Mouse (Mus musculus) CH12.LX (cell line): Measurements from ENCODE around the gene Bmpr1a. TPM values are rescaled to one million over a fixed set of nuclear protein-coding genes. Genes with fewer than 3 reads are reported as not detected.

ENCODE experiments used
- DNase-seq: peaks from one replicate; pipeline ENCODE4 v3.0.0-alpha.2; 2013; ENCODE audit errors: extremely low read depth
- H3K27ac ChIP-seq: 2 replicates; pipeline ENCODE4 v1.5.1; 2012; ENCODE audit warnings: low read depth, mild to moderate bottlenecking, control low read depth, moderate library complexity; ENCODE audit not compliant: insufficient read depth
- H3K27me3 ChIP-seq: replicated peaks from 2 replicates; pipeline ENCODE3; 2012; ENCODE audit warnings: inconsistent platforms
- H3K36me3 ChIP-seq, 2 experiments: replicated peaks in 1 of 2; 2 replicates each; pipeline versions ENCODE3 to v1.6.1; 2012; ENCODE audit warnings: inconsistent platforms in 1 of 2, low read length in 1 of 2, mild to moderate bottlenecking in 1 of 2, mixed read lengths in 1 of 2, moderate library complexity in 1 of 2; ENCODE audit not compliant: control insufficient read depth in 1 of 2, insufficient read depth in 1 of 2
- H3K4me1 ChIP-seq, 2 experiments: 2 replicates each; pipeline ENCODE4 v1.6.1; 2012; ENCODE audit warnings: inconsistent platforms in 1 of 2, moderate library complexity in 1 of 2; ENCODE audit not compliant: insufficient read depth in 2 of 2, control insufficient read depth in 1 of 2
- H3K4me2 ChIP-seq: 2 replicates; pipeline ENCODE4 v1.6.1; 2012; ENCODE audit warnings: low read depth, mild to moderate bottlenecking, control low read depth; ENCODE audit not compliant: poor library complexity, insufficient read depth, severe bottlenecking
- H3K4me3 ChIP-seq, 3 experiments: fragments of 150-350 bp in 1 of 3; sonication (generic) in 1 of 3; replicated peaks in 1 of 3; 2 replicates each; pipeline versions ENCODE3 to v1.5.1; 2011 to 2012; ENCODE audit warnings: low read depth in 2 of 3, low read length in 2 of 3, mild to moderate bottlenecking in 2 of 3, moderate library complexity in 2 of 3, control low read depth in 1 of 3, improper control_type of control experiment in 1 of 3, inconsistent platforms in 1 of 3, mixed read lengths in 1 of 3; ENCODE audit not compliant: poor library complexity in 1 of 3
- H3K79me2 ChIP-seq: replicated peaks from 2 replicates; pipeline ENCODE4 v1.6.1; 2012; ENCODE audit warnings: mild to moderate bottlenecking, moderate library complexity; ENCODE audit not compliant: control insufficient read depth, poor library complexity, insufficient read depth, severe bottlenecking; ENCODE audit errors: extremely low read depth
- H3K9ac ChIP-seq: 2 replicates; pipeline ENCODE4 v1.6.1; 2012; ENCODE audit warnings: low read depth, mild to moderate bottlenecking, control low read depth, moderate library complexity; ENCODE audit not compliant: insufficient read depth
- H3K9me3 ChIP-seq: replicated peaks from 2 replicates; pipeline ENCODE3; 2012; ENCODE audit warnings: low read length, inconsistent platforms, mixed read lengths
- BHLHE40 ChIP-seq: IDR thresholded peaks from 2 replicates; pipeline ENCODE4 v1.6.1; 2011; ENCODE audit warnings: mild to moderate bottlenecking, low read depth, low read length, improper control_type of control experiment
- CHD1 ChIP-seq: IDR thresholded peaks from 2 replicates; pipeline ENCODE4 v1.6.1; 2012; ENCODE audit warnings: low read depth, low read length, improper control_type of control experiment, inconsistent platforms
- CHD2 ChIP-seq: IDR thresholded peaks from 2 replicates; pipeline ENCODE4 v1.6.1; 2011; ENCODE audit warnings: low read length, improper control_type of control experiment
- CTCF ChIP-seq, 2 experiments: IDR thresholded peaks in 1 of 2; conservative IDR thresholded peaks in 1 of 2; 2 replicates each; pipeline ENCODE4 v1.5.1; 2011 to 2012; ENCODE audit warnings: low read depth in 2 of 2, low read length in 2 of 2, improper control_type of control experiment in 1 of 2, inconsistent platforms in 1 of 2, mild to moderate bottlenecking in 1 of 2, moderate library complexity in 1 of 2
- E2F4 ChIP-seq: IDR thresholded peaks from 2 replicates; pipeline ENCODE4 v1.6.1; 2011; ENCODE audit warnings: low read depth, low read length, improper control_type of control experiment; ENCODE audit not compliant: insufficient replicate concordance
- ETS1 ChIP-seq: conservative IDR thresholded peaks from 2 replicates; pipeline ENCODE4 v1.6.1; 2012; ENCODE audit warnings: low read depth, mild to moderate bottlenecking, inconsistent platforms, low read length, improper control_type of control experiment, moderate library complexity
- GABPA ChIP-seq: IDR thresholded peaks from 2 replicates; pipeline ENCODE4 v1.6.1; 2012; ENCODE audit warnings: low read depth, low read length, improper control_type of control experiment, inconsistent platforms; ENCODE audit not compliant: insufficient replicate concordance
- HCFC1 ChIP-seq: IDR thresholded peaks from 2 replicates; pipeline ENCODE4 v1.6.1; 2012; ENCODE audit warnings: low read depth, mild to moderate bottlenecking, inconsistent platforms, low read length, improper control_type of control experiment
- IRF4 ChIP-seq: IDR thresholded peaks from 2 replicates; pipeline ENCODE4 v1.6.1; 2014; ENCODE audit warnings: low read depth, mild to moderate bottlenecking, inconsistent platforms, low read length, improper control_type of control experiment
- JUN ChIP-seq: IDR thresholded peaks from 2 replicates; pipeline ENCODE4 v1.6.1; 2011; ENCODE audit warnings: low read depth, mild to moderate bottlenecking, low read length, improper control_type of control experiment, moderate library complexity; ENCODE audit not compliant: insufficient read depth
- JUND ChIP-seq: conservative IDR thresholded peaks from 2 replicates; pipeline ENCODE4 v1.6.1; 2011; ENCODE audit warnings: low read depth, low read length, improper control_type of control experiment
- KAT2A ChIP-seq: IDR thresholded peaks from 2 replicates; pipeline ENCODE4 v1.6.1; 2012; ENCODE audit warnings: low read length, improper control_type of control experiment, inconsistent platforms; ENCODE audit not compliant: insufficient replicate concordance
- MAFK ChIP-seq: IDR thresholded peaks from 2 replicates; pipeline ENCODE4 v1.6.1; 2011; ENCODE audit warnings: low read length, improper control_type of control experiment; ENCODE audit not compliant: insufficient replicate concordance
- MAX ChIP-seq: IDR thresholded peaks from 2 replicates; pipeline ENCODE4 v1.6.1; 2011; ENCODE audit warnings: low read length, improper control_type of control experiment
- MEF2A ChIP-seq: IDR thresholded peaks from 2 replicates; pipeline ENCODE4 v1.6.1; 2014; ENCODE audit warnings: low read depth, mild to moderate bottlenecking, inconsistent platforms, low read length, improper control_type of control experiment, borderline replicate concordance
- MXI1 ChIP-seq: IDR thresholded peaks from 2 replicates; pipeline ENCODE4 v1.6.1; 2011; ENCODE audit warnings: mild to moderate bottlenecking, low read depth, low read length, improper control_type of control experiment
- MYC ChIP-seq: IDR thresholded peaks from 2 replicates; pipeline ENCODE4 v1.6.1; 2011; ENCODE audit warnings: low read depth, mild to moderate bottlenecking, improper control_type of control experiment, low read length
- NELFE ChIP-seq: IDR thresholded peaks from 2 replicates; pipeline ENCODE4 v1.6.1; 2011; ENCODE audit warnings: low read depth, low read length, improper control_type of control experiment
- NRF1 ChIP-seq: IDR thresholded peaks from 2 replicates; pipeline ENCODE4 v1.6.1; 2014; ENCODE audit warnings: low read depth, mild to moderate bottlenecking, inconsistent platforms, low read length, improper control_type of control experiment, moderate library complexity
- PAX5 ChIP-seq: IDR thresholded peaks from 2 replicates; pipeline ENCODE4 v1.6.1; 2012; ENCODE audit warnings: low read length, inconsistent platforms, mixed read lengths
- POLR2A ChIP-seq: IDR thresholded peaks from 2 replicates; pipeline ENCODE4 v1.6.1; 2011; ENCODE audit warnings: low read depth, mild to moderate bottlenecking, improper control_type of control experiment, low read length
- POLR2AphosphoS2 ChIP-seq: IDR thresholded peaks from 2 replicates; pipeline ENCODE4 v1.6.1; 2011; ENCODE audit warnings: low read depth, low read length, improper control_type of control experiment
- RAD21 ChIP-seq: IDR thresholded peaks from 2 replicates; pipeline ENCODE4 v1.6.1; 2011; ENCODE audit warnings: low read depth, mild to moderate bottlenecking, low read length, improper control_type of control experiment, moderate library complexity
- SMC3 ChIP-seq: IDR thresholded peaks from 2 replicates; pipeline ENCODE4 v1.6.1; 2011; ENCODE audit warnings: low read depth, low read length, improper control_type of control experiment
- TCF12 ChIP-seq: IDR thresholded peaks from 2 replicates; pipeline ENCODE4 v1.6.1; 2014; ENCODE audit warnings: low read depth, mild to moderate bottlenecking, inconsistent platforms, low read length, improper control_type of control experiment
- UBTF ChIP-seq: IDR thresholded peaks from 2 replicates; pipeline ENCODE4 v1.6.1; 2012; ENCODE audit warnings: low read depth, mild to moderate bottlenecking, inconsistent platforms, low read length, improper control_type of control experiment, moderate library complexity
- USF1 ChIP-seq: IDR thresholded peaks from 2 replicates; pipeline ENCODE4 v1.6.1; 2014; ENCODE audit warnings: low read depth, mild to moderate bottlenecking, inconsistent platforms, low read length, improper control_type of control experiment
- USF2 ChIP-seq: conservative IDR thresholded peaks from 2 replicates; pipeline ENCODE4 v1.6.1; 2011; ENCODE audit warnings: low read depth, low read length, improper control_type of control experiment
- ZNF384 ChIP-seq: IDR thresholded peaks from 2 replicates; pipeline ENCODE4 v1.6.1; 2012; ENCODE audit warnings: low read depth, low read length, improper control_type of control experiment, inconsistent platforms
- dilution Hi-C: fragments of 300-500 bp; cut with MboI; formaldehyde crosslinking; loops from 2 replicates; pipeline ENCODE4 v1.14.3; 2020; ENCODE audit warnings: low sequenced_read_pairs; ENCODE audit not compliant: extremely low pct_unique_long_range_greater_than_20kb, extremely low pct_ligation_motif_present
- in situ Hi-C: fragments of 300-500 bp; cut with MboI; formaldehyde crosslinking; loops from 3 replicates; pipeline ENCODE4 v1.14.3; 2019; ENCODE audit warnings: low sequenced_read_pairs, low pct_ligation_motif_present, low pct_unique_long_range_greater_than_20kb, mixed read lengths
- polyA plus RNA-seq: library from polyadenylated mRNA; unstranded; fragments of >175 nt; gene quantifications from 2 replicates; pipeline ENCODE4 v1.2.1, GENCODE M21; 2012; ENCODE audit warnings: low read depth; ENCODE audit not compliant: insufficient read length
- total RNA-seq, 2 experiments: library from RNA; depleted of rRNA; stranded (reverse); fragments of 300-350 nt in 1 of 2; fragments of >200 nt in 1 of 2; gene quantifications; 2 replicates each; pipeline ENCODE4 v1.2.3; 2012 to 2014

Gene Bmpr1a
- total and polyA plus RNA-seq, 3 experiments, result 26.2 to 46.7 (median 30.1) TPM

DNA sequence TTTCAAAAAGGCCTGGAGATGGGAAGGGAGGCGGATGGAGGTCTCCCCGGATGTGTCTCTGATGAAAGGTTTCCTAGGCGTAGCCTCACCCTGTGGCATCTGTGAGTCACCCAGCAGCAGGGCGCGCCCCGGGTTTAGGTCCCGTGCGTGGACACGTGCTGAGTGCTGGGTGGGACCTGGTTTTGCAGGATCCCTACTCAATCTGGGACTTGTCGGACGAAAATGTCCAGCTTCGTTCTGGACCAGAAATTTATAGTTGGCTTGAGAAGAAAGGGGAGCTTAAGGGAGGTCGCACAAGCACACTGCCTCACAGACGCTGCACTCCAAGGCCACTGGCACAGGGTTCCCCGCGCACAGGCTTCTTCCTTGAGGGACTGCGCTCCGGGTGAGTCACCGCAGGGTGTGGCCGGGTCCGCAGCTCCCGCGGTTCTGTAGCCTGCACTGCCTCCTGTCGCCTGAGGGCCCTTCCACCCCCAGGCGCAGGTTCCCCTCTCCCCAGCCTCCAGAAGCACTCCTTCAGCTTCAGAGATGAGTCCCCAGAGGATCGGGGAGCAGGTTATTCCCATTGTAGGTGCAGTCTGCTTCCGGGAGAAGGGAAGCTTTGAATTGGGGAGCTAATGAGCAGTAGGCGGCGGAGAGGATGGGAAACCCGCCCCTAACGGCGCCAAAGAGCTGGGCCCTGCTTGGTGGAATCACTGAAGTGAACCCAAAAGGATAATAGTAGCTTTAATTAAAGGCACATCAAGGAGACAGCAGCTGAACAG is 139.5 kb downstream of the Bmpr1a start:
- H3K79me2 ChIP-seq, result no peaks in the 10 kb centered on the region
- H3K27me3 ChIP-seq, result no peaks in the 10 kb centered on the region
- H3K9me3 ChIP-seq, result peaks cover 19% of the 10 kb centered on the region
- no peaks in the 10 kb centered on the region for H3K36me3 ChIP-seq
- no peak overlapping the region for H3K4me3 ChIP-seq
- dilution Hi-C loops, result no loop called here
- no peak overlapping the region for H3K9ac ChIP-seq
- no peak overlapping the region for H3K4me2 ChIP-seq
- no peak for TF ChIP-seq HCFC1
- TF ChIP-seq BHLHE40, result no peak
- TF ChIP-seq CHD1, result no peak
- TF ChIP-seq JUND, result no peak
- TF ChIP-seq MYC, result no peak
- no peak for TF ChIP-seq UBTF
- TF ChIP-seq POLR2A, result no peak
- no peak for TF ChIP-seq RAD21
- no peak for TF ChIP-seq CTCF (conservative IDR thresholded peaks at IDR 0.05 in 1 of 2, IDR thresholded peaks at IDR 0.05 in 1 of 2; ENCODE audit: low read depth in 2 of 2, low read length in 2 of 2)
- no peak for TF ChIP-seq PAX5
- TF ChIP-seq, all 38 proteins: peak for 0
- DNase-seq, result no peak
- Histone ChIP-seq H3K27ac (no peak overlapping the region), H3K4me1 (0 out of 4 replicates have a peak, but pooled peaks cover 0 to 3% of the 10 kb centered on the region in 2 experiments)
- in situ Hi-C loops, result no loop called here

DNA sequence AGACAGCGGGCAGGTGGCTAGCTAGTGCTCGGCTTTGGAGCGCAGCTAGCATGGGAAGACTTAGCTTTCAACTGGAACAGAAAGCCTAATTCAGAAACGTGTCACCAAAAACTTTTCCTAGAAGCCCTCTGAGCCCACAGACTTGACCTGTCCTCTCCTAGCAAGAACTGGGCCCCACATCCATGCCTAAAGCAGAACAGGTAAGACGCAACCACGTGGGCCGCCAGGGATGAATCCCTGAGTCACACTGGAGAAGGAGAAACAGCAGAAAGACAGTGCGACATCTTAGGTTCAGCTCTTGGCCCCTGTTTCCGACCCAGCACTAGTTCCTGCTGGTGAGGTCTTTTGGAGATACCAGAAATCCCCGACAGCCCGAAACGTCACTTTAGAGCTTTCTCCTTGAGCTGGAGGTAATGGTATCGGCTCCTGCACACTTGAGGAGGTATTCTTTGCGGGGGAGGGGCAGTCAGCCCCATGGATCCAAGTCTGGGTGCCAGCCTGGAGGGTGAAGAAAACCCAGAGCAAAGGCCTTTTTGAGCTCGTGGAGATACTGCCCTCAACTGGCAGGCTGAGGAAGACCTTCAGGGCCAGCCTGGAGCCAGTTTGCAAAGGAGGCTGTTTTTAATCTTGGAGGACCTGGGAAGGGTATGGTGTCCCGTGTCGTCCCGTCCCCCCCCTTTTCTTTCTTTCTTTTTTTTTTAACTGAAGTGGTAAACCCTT is 140.3 kb downstream of the Bmpr1a start:
- Histone ChIP-seq H3K27ac (no peak overlapping the region), H3K9ac (no peak overlapping the region)
- no peak for TF ChIP-seq MXI1
- TF ChIP-seq IRF4, result no peak
- TF ChIP-seq POLR2A, result no peak
- peak; percentile 61 for TF ChIP-seq RAD21
- no peak for TF ChIP-seq JUND
- TF ChIP-seq USF2, result no peak
- no peak for TF ChIP-seq BHLHE40
- TF ChIP-seq POLR2AphosphoS2, result no peak
- no peak for TF ChIP-seq TCF12
- TF ChIP-seq MEF2A, result no peak
- TF ChIP-seq SMC3, result peak; percentile 45
- no peak for TF ChIP-seq GABPA
- TF ChIP-seq HCFC1, result no peak
- TF ChIP-seq ETS1, result no peak
- no peak for TF ChIP-seq NELFE
- TF ChIP-seq CHD2, result 0 out of 2 replicates have a peak, but pooled peaks have one; percentile 16
- TF ChIP-seq CTCF (conservative IDR thresholded peaks at IDR 0.05 in 1 of 2, IDR thresholded peaks at IDR 0.05 in 1 of 2; ENCODE audit: low read depth in 2 of 2, low read length in 2 of 2), result peak in 1 of 2 experiments; percentile 59; a peak in 2 of 4 replicates
- no peak for TF ChIP-seq KAT2A
- no peak for TF ChIP-seq ZNF384
- no peak for TF ChIP-seq E2F4
- TF ChIP-seq NRF1, result no peak
- TF ChIP-seq MAFK, result no peak
- TF ChIP-seq UBTF, result no peak
- TF ChIP-seq USF1, result no peak
- no peak for TF ChIP-seq JUN
- TF ChIP-seq MAX, result no peak
- TF ChIP-seq, all 38 proteins: peak for 4
- in situ Hi-C loops, result no loop called here
- dilution Hi-C loops, result no loop called here
- H3K4me2 ChIP-seq, result no peak overlapping the region
- no peaks in the 10 kb centered on the region for H3K36me3 ChIP-seq
- H3K4me3 ChIP-seq, result no peak overlapping the region
- H3K9me3 ChIP-seq, result peaks cover 19% of the 10 kb centered on the region
- no peaks in the 10 kb centered on the region for H3K79me2 ChIP-seq
- DNase-seq, result no peak
- no peaks in the 10 kb centered on the region for H3K27me3 ChIP-seq
- 0 out of 4 replicates have a peak, but pooled peaks cover 0 to 3% of the 10 kb centered on the region in 2 experiments for H3K4me1 ChIP-seq
